Mouse (Mus musculus): ENCODE measurements at regions not wholly inside any gene's neighbourhood (a gene's known extent, or its start where the extent isn't known, plus 50 kb on each side); places are given as distances from the start of the nearest gene placed in this dataset.
A peak's percentile ranks its signal among the peaks of the same experiment; 100 is the strongest.

DNA sequence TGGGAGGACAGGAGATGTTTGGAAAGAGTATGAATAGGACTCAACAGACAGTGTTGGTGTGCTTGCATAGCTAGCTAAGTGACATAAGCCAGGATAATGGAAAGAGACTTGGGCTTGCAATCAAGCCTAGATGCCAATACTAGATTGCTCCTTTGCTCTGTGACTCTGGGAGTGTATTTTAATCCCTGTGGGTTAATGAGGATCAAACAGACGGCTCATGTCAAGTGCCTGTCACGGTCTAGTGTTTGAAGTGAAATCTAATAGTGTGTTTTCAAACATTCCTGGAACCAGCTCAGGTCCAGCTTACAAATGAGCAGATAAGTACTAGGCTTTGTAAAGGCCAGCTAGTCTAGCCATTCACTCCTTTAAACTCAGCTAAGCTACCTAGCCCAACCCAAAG, 64.1 kb upstream of the Ranbp3l start:
- DNase-seq (ENCODE audit: low spot score): no peak

DNA sequence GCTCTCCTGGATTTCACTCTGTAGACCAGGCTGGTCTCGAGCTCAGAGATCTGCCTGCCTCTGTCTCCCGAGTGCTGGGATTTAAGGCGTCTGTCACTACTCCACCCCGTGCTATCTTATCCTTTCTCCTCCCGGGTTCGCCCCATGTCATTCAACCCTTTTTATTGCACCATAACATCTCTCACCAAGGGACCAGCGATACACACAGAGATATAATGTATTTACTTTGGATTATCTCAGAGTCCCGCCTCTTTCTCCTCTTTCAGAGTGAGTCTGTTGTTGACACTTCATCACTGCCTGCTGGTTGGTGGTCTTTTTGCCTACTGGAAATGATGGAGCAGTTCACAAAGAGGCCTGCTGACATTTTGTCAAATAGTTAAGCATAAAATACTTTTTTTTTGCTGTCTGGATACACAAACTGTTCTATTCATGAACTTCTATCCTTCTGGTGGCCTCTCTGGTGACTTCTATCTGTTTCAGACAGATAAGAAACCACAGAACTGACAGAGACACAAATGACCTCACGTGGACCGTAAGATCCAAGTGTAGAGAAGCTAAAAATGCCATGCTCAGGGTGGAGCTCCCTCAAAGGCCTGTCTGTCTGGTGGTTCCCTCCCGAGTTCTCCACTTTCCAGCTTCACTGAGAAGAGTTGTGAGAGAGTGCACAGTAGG, 70.1 kb upstream of the Ranbp3l start:
- peak; percentile 19 for DNase-seq (ENCODE audit: low spot score)

DNA sequence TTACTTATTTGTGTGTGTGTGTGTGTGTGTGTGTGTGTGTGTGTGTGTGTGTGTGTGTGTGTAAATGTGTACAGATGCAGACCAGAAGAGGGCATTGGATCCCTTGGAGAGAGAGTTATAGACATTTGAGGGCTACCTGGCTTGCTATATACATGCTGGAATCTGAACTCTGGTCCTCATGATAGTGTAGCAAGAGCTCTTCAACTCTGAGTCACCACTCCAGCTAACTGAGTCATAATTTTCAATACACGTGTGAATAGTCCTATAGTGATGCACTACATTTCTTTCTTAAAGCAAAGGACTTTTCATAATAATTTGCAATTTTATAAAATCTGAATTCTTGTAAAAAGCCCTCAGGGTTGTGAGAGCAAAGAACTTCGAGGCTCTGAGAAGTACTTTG, 70.9 kb upstream of the Ranbp3l start:
- DNase-seq (ENCODE audit: low spot score): no peak

DNA sequence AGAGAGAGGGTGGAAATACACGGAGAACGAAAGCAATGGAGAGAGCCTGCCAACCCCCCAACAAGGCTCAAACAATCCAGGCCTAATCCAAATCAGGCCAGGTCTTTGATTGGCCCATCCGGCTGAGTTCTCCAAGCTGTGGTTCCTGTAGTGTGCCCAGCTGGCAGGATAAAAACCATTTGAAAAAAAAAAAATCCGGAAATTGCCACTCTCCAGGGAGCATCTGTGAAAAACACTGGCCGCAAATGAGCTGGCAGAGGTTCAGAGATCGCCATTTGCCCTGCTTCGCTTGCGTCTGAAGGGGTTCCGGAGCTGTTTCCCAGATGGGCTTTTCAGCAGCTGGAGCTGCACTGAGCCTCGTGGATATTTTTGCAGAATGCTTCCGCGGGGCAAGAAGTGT, 71.4 kb upstream of the Ranbp3l start:
- DNase-seq (ENCODE audit: low spot score): no peak

DNA sequence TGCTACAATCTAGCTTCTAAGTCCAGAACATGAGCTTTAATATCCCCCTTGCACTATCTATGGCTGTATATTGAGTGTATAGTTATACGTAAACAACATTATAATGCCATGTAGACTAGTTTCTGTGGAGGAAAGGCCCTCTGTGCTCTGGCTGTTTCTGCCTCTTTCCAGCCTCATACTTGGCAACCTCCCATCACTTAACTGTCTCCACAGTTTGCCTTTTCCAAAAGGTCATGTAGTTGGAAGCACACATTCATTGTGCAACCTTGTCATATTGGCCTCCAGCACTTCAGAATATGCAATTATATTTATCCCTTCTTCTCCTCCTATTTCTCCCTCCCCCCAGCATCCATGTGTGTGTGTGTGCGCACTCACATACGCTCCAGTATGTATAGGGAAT, 82.2 kb upstream of the Ranbp3l start:
- no peak for DNase-seq (ENCODE audit: low spot score)

DNA sequence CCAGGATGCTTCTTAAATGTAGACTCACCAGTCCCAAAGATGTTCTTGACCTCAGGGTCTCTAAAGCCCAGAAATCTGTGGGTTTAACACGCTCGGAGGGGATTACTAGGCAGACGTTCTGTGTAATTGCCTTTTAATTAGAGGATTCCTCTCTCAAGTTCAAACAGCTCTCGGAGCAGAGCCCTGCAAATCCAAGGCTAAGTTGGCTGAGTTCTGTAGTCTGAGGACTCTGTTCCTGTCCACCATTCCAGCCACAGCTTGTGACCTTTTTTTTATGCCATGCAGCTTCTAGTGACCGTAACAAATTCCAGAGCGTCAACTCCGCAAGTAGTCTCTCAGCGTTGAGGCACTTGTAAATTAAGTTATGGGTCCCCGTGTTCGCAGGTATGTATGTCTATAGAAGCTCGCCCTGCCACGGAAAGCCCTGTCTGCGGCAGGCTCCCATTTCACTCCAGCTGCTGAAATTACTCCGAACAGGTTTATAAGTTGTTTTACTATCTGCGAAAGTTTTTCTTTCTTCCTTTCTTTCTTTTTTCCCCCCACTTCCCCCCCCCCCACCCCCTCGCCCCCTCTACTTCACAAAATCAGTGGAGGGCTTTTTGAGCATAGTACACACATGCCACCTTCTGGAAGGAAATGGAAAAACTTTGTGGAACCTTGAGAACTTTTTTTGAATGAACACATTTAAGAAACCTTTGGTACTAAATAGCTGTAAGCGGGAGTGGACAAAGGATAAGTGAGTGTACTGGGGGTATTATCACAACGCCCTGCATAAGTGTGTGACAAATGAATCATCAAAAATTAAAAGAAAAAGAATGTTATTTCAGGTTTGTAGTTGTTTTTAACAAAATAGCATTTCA, 82.9 kb upstream of the Ranbp3l start:
- no peak for DNase-seq (ENCODE audit: low spot score)

DNA sequence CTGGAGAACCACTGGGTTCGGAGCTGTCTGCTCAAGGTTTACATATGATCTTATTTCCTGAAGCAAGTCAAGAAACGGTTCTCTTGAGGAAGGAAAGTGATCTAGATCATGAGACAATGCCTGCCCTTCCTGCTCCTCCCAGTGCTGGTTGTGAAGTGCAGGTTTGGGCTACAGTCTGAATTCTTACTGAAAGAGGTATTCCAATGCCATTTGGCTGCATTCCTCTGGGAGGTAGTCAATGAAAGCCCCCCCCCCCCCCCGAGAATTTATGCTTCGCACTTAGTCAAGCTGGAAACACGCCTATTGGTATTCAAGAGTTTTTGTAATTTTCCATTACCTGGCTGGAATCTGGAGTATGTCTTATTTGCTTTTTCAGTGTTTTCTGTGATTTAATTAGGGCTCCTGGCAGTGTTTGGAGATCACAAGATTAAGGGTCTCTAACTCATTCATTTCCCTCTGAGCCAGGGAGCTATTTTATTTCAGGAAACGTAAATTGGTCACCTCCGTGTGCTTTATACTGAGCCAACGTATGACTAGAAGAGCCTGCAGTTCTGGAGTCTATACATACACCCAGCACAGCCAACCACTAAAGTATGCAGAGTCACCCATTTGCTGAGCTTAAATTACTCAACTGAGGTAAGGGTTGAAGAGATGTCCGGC, 84.7 kb upstream of the Ranbp3l start:
- DNase-seq (ENCODE audit: low spot score): no peak

DNA sequence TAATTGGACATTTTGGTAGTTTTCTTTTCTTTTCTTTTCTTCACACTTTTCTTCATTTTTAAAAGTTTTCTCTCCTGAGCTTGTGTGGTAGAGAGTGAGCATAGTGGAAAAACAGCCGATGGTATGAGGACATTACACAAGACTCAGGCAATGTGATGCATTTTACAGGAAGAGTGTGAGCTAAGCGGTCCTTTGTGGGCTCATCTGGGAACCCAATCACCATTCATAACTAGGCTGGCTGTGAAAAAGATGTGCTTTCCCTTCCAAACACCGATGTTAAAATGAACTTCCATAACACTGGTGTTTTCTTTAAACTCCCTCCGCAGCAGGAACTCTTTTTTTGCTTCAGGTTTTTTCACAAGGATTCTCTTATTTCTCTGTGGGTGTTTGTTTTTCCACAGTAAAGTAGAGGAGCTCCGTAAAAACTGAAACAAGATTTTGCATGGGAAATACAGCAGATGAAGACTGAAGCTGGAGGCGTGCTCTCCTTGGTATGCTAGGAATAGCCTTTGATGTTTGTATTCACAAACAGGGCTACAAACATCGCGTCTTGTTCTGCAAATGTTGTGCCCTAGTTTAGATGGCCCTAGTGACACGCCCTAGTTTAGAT, 92.8 kb upstream of the Ranbp3l start:
- DNase-seq (ENCODE audit: low spot score): no peak

DNA sequence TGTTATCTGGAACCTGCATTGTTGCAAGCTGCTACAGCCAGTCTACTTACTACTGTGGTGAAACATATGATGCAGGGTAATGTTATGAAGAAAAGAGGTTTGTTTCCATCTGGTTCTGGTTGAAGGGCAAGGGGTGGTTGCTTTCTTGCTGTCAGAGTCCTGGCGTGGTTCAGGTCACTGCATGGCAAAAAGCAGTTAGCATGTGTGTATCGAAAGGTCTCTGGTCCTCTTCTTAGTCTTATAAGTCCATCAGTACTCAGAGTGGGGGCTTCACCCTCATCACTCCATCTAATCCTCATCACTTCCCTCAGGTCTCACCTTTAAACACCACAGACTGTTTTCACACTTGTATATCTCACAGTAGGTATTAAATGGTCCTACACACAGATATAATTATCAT, 99.7 kb upstream of the Ranbp3l start:
- DNase-seq (ENCODE audit: low spot score): no peak

DNA sequence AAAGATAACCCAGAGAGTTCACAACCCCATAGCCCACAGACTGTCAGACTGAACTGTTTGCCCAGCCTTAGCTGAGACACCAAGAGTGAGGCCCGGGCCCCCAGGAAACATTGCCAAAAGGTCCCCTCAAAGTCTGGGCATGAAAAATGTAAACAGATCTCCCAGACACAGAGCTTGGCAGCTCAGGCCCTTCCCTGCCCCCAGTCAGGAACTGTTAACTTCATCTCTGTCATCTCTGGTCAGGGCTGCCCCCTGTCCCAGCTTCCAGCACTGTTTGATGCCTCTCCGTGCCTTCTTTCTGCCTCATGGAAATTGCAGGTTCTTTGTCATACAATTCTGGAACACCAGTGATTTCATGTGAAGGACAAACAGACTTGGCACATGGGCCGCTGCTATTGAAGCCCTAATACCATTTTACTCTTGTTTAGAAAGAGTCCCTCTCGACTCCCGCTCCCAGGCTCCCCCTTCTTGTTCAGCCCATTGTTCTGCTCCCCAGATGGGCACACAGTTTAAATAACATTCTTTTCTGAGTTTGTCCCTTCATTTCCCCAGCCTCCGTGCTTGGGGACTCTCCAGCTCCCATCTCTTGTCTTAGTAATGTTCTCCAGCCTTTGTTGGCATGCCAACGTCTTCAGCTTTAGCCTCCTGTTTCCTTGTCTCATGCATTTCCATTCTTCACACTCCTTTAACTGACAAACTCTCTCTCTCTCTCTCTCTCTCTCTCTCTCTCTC, 100.4 kb upstream of the Ranbp3l start:
- DNase-seq (ENCODE audit: low spot score): no peak

DNA sequence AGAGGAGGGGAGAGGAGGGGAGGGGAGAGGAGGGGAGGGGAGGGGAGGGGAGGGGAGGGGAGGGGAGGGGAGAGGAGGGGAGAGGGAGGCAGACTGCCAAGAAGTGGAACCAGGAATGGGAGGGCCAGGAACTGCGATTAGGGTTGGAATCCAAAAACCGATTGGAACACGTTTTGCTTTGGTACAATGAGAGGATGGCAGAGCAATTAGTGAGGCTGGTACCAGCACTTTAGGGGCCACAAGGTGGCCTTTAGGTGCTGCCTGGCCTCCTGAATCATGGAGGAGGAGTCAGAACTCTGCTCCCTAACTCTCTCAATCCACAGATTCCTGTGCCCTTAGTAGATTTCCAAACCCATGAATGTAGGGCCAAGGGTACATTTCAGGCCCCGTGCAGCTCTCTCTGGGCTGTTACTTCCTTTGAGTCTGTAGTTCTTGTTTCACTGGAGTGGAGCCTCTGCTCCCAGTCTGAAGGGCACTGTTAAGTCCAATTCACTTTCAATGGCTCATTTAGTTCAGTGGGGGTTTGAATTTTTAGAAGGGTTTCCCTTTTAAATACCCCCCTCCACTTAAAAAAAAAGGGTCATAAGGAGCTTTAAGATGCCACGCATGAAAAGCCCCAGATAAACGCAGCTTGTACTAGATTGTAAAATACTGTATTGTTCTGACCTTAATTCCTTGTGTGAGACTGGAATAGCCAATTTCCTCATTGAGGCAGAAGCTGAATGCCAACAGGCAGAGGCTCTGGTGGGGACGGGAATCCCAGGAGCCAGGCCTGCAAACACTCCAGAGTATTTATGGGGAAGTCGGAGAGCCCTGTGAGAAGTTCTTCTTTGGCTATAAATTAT, 102.4 kb upstream of the Ranbp3l start:
- no peak for DNase-seq (ENCODE audit: low spot score)

DNA sequence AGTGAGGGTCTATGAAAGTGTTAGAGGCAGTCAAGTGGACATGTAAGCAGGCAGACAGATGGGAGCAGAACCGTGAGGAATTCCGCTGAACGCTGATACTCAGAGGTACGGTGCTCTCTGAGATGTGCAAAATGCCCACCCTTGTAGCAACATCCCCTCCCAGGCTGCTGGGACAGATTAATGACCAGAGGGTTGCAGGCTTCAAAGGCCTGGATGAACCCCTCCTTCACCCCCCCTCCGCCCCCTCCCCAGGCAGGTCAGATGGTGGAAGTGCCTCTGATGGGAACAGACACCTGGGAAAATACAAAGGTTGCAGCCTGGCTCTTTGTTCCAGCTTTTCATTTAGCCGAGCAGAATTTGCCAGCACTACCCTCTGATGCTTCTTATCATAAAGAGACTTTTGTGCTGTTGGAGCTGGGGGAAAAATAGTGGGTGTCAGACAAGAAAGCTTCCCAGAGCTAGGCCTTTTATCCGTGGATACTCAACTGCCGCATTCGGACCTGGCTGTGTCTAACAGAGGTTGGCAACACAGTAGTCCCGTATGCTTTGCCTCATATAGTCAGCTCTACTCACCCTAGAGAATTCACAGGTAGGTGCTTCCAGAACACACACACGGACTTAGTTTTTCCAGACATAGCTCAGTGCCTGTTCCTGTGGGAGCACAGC, 111.2 kb upstream of the Ranbp3l start:
- no peak for DNase-seq (ENCODE audit: low spot score)

DNA sequence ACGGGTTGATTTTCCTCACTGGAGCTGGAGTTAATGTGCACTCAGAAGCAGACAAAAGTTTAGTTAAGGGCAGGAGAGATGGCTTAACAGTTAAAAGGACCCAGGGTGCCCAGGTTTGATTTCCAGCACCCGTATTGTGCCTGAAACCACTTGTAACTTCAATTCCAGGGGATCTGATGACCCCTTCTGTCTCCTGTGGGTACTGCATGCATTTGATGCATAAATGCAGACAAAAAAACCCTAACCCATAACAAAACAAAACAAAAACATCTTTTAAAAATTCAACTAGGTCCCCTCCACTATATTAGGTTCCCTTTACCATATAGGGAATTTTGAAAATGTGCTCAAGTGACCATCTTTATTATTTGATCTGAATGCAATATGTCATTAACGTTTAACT, 112.2 kb upstream of the Ranbp3l start:
- no peak for DNase-seq (ENCODE audit: low spot score)

DNA sequence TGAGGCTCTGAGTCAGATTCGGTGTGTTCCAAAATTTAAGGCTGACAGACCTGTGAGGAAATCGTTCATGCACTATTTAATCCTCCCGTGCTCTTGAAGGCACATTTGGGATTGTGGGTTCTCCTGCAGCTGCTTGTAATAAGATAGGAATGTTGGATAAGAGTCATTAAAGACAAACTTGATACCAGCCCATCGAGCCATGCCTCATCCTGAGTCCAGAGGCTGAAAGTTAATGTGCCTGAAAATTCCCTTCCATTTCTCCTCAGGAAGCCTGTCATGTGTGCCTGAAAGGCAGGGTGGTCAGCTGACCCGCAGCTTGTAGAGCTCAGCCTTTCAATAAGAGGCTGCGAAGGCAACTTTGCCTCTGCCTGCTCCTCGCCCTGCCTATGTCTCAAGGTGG, 113.4 kb upstream of the Ranbp3l start:
- DNase-seq (ENCODE audit: low spot score): no peak

DNA sequence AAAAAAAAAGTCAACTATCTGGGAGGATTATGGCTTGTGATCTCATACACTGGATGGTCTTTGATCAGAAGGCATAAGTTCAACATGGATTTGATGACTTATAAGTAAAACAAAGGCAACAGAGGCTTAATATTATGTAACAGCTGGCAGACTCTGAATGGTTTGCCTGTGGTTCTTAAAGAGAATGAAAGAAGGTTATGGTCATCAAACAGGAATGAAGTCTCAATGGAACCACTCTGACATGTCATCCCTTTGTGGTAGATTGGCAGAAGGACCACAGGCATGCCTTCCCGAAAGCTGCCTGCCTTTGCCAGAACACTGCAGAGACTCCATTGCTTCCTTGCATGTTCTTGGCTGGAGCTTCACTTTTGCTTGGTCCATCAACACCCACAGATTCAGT, 116.8 kb upstream of the Ranbp3l start:
- no peak for DNase-seq (ENCODE audit: low spot score)

DNA sequence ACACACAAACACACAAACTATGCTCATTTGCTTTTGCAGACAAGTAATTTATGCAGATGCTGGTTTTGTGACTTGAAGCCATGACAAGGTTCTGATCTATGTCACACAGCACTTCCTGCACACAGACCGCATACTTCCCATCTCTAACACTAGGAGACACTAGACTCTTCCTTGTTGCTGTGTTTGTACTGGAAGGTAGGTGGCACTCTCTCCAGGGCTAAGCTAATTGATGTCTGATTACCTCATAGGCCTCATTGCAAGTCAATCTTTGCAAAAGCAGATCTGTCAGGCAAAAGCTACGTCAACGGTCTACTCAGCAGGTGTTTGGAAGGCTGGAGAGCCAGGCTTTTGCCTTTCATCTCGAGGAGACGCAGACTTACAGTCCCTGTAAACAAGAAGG, 118.3 kb upstream of the Ranbp3l start:
- DNase-seq (ENCODE audit: low spot score): no peak

DNA sequence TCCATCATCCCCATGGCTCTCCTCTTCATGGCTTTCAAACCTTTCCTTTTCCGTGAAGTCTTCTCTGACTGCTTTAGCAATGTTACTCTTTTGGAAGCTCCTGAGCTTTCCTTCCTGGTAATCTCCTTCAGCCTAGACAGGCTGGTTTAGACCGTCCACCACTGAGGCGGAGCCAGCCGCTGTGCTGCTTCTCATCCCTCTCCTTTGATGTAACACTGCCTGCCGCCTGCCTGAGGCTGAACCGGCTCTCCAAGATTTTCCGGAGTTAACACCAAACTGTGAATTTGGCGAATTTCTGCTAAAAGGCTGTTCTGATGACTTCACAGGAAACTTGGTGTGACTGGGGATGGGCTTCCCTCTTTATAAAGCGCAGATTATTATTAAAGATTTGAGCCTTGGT, 125.6 kb upstream of the Ranbp3l start:
- no peak for DNase-seq (ENCODE audit: low spot score)

DNA sequence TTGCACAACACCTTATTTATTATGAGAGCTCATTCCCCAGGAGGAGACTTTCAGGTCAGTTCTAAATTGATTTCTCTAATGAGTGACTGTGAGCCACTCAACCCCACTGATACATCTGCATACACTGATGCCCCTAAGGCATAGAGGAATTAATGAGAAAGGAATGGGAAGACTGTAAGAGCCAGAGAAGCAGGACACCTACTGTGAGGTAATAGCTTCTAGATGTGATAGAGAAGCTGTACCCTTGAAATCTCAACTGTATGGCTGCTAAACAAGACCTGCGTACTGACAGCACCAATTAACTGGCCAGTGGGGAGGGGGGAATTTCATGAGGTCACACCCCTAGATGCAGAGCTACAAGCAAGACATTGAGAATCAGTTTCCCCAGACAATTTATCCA, 128.3 kb upstream of the Ranbp3l start:
- DNase-seq (ENCODE audit: low spot score): no peak

DNA sequence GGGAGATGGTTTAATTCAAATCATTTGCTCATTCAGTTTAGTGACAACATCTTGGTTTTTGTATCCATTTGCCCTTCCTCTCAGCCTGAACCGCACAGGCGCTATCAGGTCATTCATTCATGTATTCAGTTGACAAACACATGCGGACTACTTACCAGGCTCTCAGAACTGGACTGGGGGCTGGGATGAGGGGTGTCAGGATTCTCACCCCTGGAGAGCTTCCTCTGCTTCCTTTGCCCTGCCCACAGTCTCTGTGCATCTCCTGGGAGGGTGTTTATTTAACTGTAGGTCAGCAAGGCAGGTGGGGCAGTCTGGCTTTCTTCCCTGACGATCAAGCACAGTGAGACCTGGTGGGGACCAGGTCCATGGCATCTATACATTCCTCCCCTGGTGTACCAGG, 123.6 kb upstream of the Slc1a3 start:
- no peak for DNase-seq (ENCODE audit: low spot score)

DNA sequence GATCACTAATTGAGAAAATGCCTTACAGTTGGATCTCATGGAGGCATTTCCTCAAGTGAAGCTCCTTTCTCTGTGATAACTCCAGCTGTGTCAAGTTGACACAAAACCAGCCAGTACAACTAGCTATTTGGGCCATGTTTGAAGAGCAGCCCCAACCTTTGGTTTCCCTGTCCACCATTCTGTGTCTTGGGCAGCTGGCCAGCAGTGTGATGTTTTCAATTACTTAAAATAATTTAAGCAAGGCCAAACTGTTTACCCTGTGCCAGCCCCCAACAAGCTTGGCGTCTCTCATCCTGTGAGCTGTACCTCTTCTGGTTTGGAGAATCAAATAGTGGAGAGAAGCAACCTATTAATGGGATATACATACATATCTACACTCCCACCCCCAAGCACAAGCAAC, 122.4 kb upstream of the Slc1a3 start:
- DNase-seq (ENCODE audit: low spot score): no peak

All from yolk sac, embryonic 10.5 days (tissue).